Mouse (Mus musculus) retina, adult 2 months (tissue): Measurements from ENCODE around the gene Tmem19.

Experiments
- DNase-seq: peaks from one replicate; pipeline ENCODE4 v3.0.0-alpha.2; 2012; ENCODE audit warnings: low read depth, low spot score

The Tmem19 gene

DNA sequence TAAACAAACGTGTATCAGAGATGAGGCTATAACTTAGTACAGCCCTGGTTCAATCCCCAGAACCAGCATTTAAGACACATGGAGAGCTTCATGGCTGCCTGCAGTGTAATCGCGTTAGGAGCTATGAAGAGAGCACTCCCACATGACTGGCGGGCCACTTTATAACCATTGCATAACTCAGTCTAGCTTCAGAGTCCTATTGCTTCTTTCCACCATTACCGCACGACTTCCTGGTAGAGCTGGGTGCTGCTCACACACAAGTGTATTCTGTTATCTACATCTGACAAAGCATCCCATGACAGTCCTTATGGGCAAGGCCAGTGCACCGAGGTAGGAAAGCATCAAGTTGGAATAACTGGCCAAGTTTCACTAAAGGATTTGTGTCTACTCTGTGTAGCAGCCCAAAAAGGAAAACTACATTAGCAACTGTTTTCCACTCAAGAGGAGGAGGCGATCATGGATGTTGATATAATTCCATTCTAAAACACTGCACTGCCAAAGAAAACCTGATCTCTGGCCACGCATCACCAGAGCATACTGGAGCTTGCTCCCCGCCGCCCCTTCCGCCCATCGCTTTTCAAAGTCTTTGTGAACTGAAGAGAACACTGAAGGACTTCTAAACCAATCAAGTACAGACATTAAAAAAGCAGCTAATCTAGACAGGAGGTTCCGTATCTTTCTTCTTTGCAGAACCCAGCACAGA lies 50.9 kb downstream of the Tmem19 start:
- DNase-seq = no peak

DNA sequence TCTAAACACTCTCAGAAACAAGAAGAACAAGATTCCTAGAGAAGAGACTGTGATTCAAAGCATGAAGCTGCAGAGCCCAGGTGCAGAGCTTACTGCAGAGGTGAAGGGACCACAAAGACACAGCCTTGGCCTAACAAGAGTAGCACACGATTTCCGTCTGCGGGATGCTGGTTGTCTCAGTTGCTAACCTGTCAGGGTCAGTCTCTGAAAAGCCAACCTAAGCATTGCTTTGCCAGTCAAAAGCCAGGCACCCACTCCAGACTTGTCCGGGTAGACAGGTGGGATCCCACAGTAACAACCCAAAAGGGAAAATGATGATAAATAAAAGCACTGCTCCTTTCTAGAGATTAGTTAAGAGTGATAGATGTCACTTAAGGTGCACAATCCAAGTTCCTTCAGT lies 53.1 kb downstream of the Tmem19 start:
- DNase-seq = no peak

DNA sequence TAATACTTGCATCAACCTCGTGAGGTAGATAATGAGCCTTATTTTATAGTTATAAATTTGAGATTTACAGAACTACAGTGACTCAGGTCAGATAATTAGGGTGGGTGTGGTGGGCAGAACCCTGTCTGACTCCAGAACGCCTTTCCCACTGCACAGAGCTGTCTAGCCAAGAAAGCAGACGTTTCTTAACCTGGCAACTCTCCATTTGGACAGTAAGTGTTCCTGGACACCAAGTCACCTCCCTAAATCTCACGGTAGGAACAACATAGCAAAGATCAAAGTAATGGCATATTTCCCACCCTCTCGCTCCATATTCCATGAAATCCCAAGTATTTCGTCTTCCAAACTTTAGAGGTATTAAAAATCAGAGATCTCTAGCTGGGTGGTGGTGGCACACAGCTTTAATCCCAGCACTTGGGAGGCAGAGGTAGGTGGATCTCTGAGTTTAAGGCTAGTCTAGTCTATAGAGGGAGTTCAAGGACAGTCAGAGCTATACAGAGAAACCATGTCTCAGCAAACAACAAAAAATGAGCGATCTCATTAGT lies 54.9 kb downstream of the Tmem19 start:
- DNase-seq = no peak

DNA sequence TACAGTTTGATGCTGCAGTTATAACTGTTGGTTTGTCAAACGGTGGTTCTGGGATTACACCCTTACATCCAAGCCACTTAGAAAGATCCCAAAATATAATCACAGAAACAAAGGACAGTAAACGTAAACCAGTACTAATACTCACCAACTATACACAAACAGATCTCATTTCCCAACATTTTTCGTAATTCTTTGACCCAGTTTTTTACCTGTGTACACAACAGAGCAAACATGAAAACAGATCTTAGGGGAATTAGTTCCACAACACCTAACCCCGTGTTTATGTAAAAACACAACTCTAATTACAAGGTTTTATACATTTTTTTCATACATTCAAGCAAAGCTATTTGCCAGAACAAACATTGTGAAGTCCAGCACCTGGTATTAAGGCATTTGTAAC lies 63.6 kb downstream of the Tmem19 start:
- DNase-seq = no peak

DNA sequence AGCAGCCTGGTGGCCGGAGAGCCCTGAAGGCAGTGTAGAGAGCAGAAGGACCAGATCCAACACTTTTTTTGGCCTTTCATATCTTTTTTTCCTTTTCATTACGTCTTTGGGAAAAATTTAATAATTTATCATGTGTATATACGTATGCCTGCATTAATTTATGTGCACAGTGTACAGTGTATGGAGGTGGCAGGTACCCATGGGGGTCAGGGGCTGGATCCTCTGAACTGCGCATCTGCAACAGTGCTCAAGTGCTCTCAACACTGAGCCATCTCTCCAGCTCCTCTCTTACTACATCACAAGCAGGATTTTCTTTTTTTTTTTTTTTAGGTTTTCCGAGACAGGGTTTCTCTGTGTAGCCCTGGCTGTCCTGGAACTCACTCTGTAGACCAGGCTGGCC lies 64.7 kb downstream of the Tmem19 start:
- no peak for DNase-seq

DNA sequence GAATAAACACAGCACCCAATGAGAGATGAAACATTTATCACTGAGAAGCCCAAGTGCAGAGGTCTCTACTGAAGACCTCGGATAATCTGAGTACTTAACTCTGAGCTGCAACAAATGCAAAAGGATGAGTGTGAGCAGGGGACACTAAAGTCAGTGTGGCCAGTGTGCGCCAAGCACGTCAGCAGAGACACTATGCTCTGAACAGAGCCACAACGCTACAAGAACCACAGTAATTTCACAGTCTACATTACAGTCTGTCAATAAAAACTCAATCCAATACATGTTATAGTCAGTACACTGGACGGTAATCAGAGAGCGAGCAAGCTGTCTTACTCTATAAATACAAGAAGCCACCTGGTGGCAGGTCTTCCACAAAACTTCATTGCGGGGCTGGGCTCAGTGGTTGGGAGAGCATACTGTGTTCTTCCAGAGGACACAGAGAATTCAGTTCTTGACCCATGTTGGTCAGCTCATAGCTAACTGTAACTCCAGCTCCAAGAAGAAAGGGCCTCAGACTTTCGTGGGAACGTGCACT lies 65.8 kb downstream of the Tmem19 start:
- DNase-seq = no peak

DNA sequence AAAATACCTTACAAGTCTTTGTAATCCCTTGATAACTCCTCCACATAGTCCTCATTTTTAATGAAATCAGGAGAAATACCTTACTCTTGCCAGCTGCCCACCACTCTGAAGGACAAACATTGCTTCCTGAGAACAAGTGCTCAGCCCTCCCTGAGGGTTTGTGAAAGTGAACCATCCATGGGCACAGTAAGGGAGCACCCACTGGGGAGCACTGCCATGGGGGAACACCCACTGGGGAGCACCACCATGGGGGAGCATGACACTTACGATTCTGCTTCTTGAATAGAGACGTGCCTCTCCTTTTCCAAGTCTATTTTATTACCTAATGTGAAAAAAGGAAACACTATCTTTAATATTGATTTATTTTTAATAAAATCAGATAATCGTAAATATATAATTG lies 67.1 kb downstream of the Tmem19 start:
- no peak for DNase-seq

DNA sequence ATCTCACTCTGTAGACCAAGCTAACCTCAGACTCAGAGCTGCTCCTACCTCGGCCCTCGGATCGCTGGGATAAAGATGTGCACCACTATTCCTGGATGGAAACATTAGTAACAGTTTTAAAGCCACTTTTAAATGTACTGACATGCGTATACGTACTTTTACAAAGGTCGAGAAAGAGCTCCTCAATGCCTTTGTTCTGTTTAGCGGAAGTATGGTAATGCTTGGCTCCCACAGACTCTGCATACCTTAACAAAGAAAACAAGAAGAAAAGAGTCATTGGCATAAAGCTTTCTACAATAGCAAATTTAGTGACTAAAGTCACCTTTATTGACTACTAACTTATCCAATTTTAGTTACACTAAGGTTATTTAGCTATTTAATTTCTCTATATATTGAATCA lies 67.6 kb downstream of the Tmem19 start:
- DNase-seq = no peak

DNA sequence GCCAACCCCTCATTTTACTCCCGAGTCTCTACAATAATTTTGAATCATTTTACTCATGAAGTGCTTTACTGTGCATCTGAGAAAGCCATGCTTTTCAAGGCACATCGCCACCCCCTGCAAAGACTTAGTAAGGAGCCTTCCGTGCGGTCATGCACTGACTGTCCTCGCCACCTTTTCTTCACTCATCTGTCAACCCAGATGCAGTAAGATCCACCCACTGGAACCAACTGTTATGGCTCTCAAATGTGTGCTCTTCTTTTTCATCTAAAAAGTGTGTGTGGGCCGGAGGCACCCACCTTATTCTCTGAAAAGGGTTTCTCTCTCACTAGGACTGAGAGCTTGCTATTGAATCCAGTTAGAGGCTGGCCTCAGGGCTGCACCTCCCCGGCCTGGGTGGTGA lies 68.4 kb downstream of the Tmem19 start:
- DNase-seq = no peak

DNA sequence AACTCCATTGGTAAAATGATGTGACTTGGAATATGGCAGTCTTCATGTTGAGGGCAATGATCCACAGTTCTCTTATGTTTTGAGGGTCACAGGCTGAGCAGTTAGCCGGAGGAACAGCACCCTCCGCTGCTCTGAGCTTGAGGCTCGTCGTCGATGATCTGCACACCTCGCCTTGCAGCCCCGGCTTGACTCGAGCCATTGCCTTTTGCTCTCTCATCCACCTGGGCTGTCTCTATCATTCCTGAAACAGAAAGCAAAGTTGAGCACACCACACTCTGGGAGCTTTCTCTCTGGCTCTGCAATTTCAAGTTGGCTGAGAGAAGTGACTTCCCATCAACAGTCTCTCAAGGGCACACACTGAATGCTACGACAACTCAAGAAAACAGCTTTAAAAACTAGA lies 71.6 kb downstream of the Tmem19 start:
- no peak for DNase-seq
